Mouse (Mus musculus): ENCODE results near the gene Gm4981.
"Not testable (repeated sequence)": the region's sequence is repeated elsewhere in the genome, so short reads cannot be mapped to it uniquely, and the experiment has no call there.

The Gm4981 gene

GRCm38 (mm10) chr10:58223972-58224805, 12.3 kb downstream of the Gm4981 start:
- not testable (repeated sequence) for DNase-seq (ENCODE audit: extremely low read depth, low read depth, low spot score)

- DNase-seq (ENCODE audit: extremely low read depth, low read depth, low spot score), result not testable (repeated sequence)
These were observed 13.3 kb downstream of the Gm4981 start for GRCm38 (mm10) chr10:58223161-58223560.

DNA sequence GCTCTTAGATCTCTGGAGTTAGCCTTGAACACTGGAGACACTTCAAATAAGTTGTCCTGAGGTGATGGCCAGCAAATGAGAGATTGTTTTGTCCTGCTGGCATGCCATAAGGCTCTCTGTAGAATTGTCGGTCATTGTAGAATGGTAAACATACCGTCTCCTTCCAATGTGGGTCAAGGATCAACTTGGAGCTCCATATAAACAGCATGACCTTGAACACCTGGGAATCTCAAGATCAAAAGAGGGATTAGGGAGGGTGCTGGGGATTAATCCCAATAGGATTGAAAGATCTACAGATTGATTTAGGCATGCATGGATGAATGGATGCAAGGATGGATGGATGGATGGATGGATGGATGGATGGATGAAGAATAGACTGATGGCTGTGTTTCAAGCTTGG, 14.9 kb downstream of the Gm4981 start:
- DNase-seq (ENCODE audit: extremely low read depth, low read depth, low spot score), result not testable (repeated sequence)

DNA sequence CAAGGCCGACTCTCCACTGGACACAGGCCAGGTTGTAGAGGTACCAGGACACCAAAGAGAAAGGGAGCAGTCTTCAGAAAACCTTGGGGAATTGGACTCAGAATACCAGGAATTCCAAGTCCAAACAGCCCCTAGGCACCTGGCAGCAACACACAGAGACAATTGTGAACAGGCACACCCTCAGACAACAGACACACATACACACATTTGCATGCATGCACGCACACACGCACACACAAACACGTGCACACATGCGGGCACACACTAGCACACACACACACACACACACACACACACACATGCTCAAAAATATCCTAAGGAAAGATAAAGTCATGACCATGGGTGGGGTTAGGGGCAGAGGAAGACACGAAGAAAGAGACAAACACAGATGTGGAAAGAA, 15.8 kb downstream of the Gm4981 start:
- DNase-seq (ENCODE audit: extremely low read depth, low read depth, low spot score), result no peak

DNA sequence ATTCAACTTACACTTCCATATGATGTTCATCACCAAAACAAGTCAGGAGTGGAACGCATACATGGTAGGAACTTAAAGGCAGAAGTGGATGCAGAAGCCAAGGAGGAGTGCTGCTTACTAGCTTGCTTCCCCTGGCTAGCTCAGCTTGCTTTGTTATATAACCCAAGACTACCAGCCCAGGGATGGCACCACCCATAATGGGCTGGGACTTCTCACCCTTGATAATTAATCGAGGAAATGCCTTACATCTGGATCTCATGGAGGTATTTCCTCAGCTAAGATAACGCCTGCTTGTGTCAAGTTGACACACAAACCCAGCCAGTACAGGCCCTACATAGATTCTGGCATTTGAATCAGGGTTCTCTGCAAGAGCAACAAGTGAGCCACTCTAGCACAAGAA, 19.1 kb downstream of the Gm4981 start:
- no peak for DNase-seq (ENCODE audit: extremely low read depth, low read depth, low spot score)

- DNase-seq (ENCODE audit: extremely low read depth, low read depth, low spot score), result no peak
These were observed 21.1 kb downstream of the Gm4981 start for GRCm38 (mm10) chr10:58215353-58215752.

- DNase-seq (ENCODE audit: extremely low read depth, low read depth, low spot score), result no peak
These were observed 21.6 kb downstream of the Gm4981 start for GRCm38 (mm10) chr10:58214934-58215333.

- no peak for DNase-seq (ENCODE audit: extremely low read depth, low read depth, low spot score)
These were observed 22.0 kb downstream of the Gm4981 start for GRCm38 (mm10) chr10:58214497-58214896.

- no peak for DNase-seq (ENCODE audit: extremely low read depth, low read depth, low spot score)
These were observed 24.3 kb downstream of the Gm4981 start for GRCm38 (mm10) chr10:58212230-58212629.

- no peak for DNase-seq (ENCODE audit: extremely low read depth, low read depth, low spot score)
These were observed 25.3 kb downstream of the Gm4981 start for GRCm38 (mm10) chr10:58211213-58211612.

- DNase-seq (ENCODE audit: extremely low read depth, low read depth, low spot score), result no peak
These were observed 26.0 kb downstream of the Gm4981 start for GRCm38 (mm10) chr10:58210514-58210913.

GRCm38 (mm10) chr10:58209710-58210467, 26.6 kb downstream of the Gm4981 start:
- DNase-seq (ENCODE audit: extremely low read depth, low read depth, low spot score), result no peak

- no peak for DNase-seq (ENCODE audit: extremely low read depth, low read depth, low spot score)
These were observed 29.7 kb downstream of the Gm4981 start for GRCm38 (mm10) chr10:58206639-58207404.

DNA sequence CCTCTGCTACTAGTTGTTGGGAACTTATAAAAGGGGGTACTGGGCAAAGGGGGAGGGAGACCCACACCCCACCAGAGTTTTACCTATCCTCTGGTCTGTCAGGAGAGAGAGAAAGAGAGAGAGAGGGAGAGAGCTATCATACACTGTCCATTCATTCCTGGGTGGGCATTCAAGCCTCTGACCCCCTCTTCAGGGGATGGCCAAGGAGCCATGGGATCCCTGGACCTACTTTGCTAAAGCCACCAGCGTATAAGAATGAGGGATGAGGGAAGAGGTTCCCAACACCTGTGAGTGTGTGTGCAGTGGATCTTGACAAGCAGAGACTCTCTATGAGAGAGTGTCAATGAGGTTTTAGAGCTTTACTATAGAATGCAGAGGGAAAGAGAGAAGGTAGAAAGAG, 30.5 kb downstream of the Gm4981 start:
- no peak for DNase-seq (ENCODE audit: extremely low read depth, low read depth, low spot score)
